8 mouse cellular contexts compared by ENCODE assay signal in genomic region chr5:29467489-29468350, GRCm38 (mm10). TPM values are rescaled to one million over a fixed set of nuclear protein-coding genes. Genes with fewer than 3 reads are reported as not detected.
DNase-seq lines count a peak whose midpoint lies in the region; ATAC-seq and TF ChIP-seq lines count a peak whose summit lies in the region.

No protein-coding gene starts in this region.

- H3K4me2 ChIP-seq in lung, embryonic 14.5 days: peak overlapping the region; percentile 67
- H3K4me2 ChIP-seq in embryonic facial prominence, embryonic 13.5 days: peak overlapping the region; percentile 58
- peak overlapping the region; percentile 71 for H3K4me2 ChIP-seq in limb, embryonic 13.5 days (replicated peaks)
- H3K4me2 ChIP-seq in neural tube, embryonic 14.5 days (ENCODE audit: low read depth, low read length): peak overlapping the region; percentile 31; the same call in 1 of the 2 replicates

- no peak overlapping the region for H3K27ac ChIP-seq in lung, embryonic 14.5 days (ENCODE audit: low read depth)
- H3K27ac ChIP-seq in embryonic facial prominence, embryonic 13.5 days: no peak overlapping the region
- no peak overlapping the region for H3K27ac ChIP-seq in limb, embryonic 13.5 days
- no peak overlapping the region for H3K27ac ChIP-seq in neural tube, embryonic 14.5 days (ENCODE audit: low read depth, low read length)

- TF ChIP-seq CTCF in lung, embryonic 14.5 days (IDR thresholded peaks at IDR 0.05; ENCODE audit: low read depth): no peak

- H3K36me3 ChIP-seq in lung, embryonic 14.5 days (ENCODE audit: insufficient read depth): no peaks in the 10 kb centered on the region
- no peaks in the 10 kb centered on the region for H3K36me3 ChIP-seq in embryonic facial prominence, embryonic 13.5 days
- H3K36me3 ChIP-seq in limb, embryonic 13.5 days: no peaks in the 10 kb centered on the region
- H3K36me3 ChIP-seq in neural tube, embryonic 14.5 days (ENCODE audit: control insufficient read depth, insufficient read depth, low read length): no peaks in the 10 kb centered on the region

- peak overlapping the region; percentile 42 for H3K9ac ChIP-seq in lung, embryonic 14.5 days
- no peak overlapping the region for H3K9ac ChIP-seq in embryonic facial prominence, embryonic 13.5 days
- H3K9ac ChIP-seq in limb, embryonic 13.5 days: peak overlapping the region; percentile 31; the same call in 1 of the 2 replicates
- H3K9ac ChIP-seq in neural tube, embryonic 14.5 days (replicated peaks; ENCODE audit: low read depth, low read length): no peak overlapping the region

- H3K4me1 ChIP-seq in lung, embryonic 14.5 days (ENCODE audit: insufficient read depth): no peaks in the 10 kb centered on the region
- H3K4me1 ChIP-seq in embryonic facial prominence, embryonic 13.5 days: peaks cover 9% of the 10 kb centered on the region; the same call in 1 of the 2 replicates
- peaks cover 26% of the 10 kb centered on the region for H3K4me1 ChIP-seq in limb, embryonic 13.5 days
- 0 out of 2 replicates have a peak, but pooled peaks cover 6% of the 10 kb centered on the region for H3K4me1 ChIP-seq in neural tube, embryonic 14.5 days (ENCODE audit: control insufficient read depth, insufficient read depth, low read length)

- peak; percentile 72 for ATAC-seq in lung, embryonic 14.5 days (ENCODE audit: insufficient read depth)
- ATAC-seq in embryonic facial prominence, embryonic 13.5 days (ENCODE audit: insufficient number of reproducible peaks, insufficient read depth, low FRiP score, low TSS enrichment, low read depth): no peak
- peak; percentile 39; the same call in 1 of the 2 replicates for ATAC-seq in limb, embryonic 13.5 days (ENCODE audit: low FRiP score, low read depth)
- peak; percentile 55; the same call in 1 of the 2 replicates for ATAC-seq in neural tube, embryonic 14.5 days (ENCODE audit: low read depth)
- ATAC-seq in activated CD4-positive, CD25-positive, alpha-beta regulatory T cell, adult 4 months: no peak

- peak; percentile 50 for DNase-seq in lung, embryonic 14.5 days
- DNase-seq in lung, postnatal 14 days: no peak
- no peak for DNase-seq in frontal cortex, postnatal 10 days (ENCODE audit: low spot score in 2 of 2)
- DNase-seq in spleen, postnatal 10 days (ENCODE audit: low spot score in 2 of 2): no peak

- WGBS in lung, embryonic 14.5 days: 3% methylated on average over 67 of the region's 67 CpGs
- WGBS in embryonic facial prominence, embryonic 13.5 days: 2% methylated on average over 67 of the region's 67 CpGs
- 4% methylated on average over 67 of the region's 67 CpGs for WGBS in limb, embryonic 13.5 days
- WGBS in neural tube, embryonic 14.5 days: 3% methylated on average over 67 of the region's 67 CpGs

- peaks cover 64% of the 10 kb centered on the region for H3K27me3 ChIP-seq in lung, embryonic 14.5 days (ENCODE audit: insufficient read depth, low read length)
- H3K27me3 ChIP-seq in embryonic facial prominence, embryonic 13.5 days: peaks cover 76% of the 10 kb centered on the region
- H3K27me3 ChIP-seq in limb, embryonic 13.5 days: peaks cover 86% of the 10 kb centered on the region
- peaks cover 54% of the 10 kb centered on the region for H3K27me3 ChIP-seq in neural tube, embryonic 14.5 days (ENCODE audit: control insufficient read depth, insufficient read depth, low read length)

- H3K9me3 ChIP-seq in lung, embryonic 14.5 days (ENCODE audit: low read depth, low read length): no peaks in the 10 kb centered on the region
- no peaks in the 10 kb centered on the region for H3K9me3 ChIP-seq in embryonic facial prominence, embryonic 13.5 days
- no peaks in the 10 kb centered on the region for H3K9me3 ChIP-seq in limb, embryonic 13.5 days
- no peaks in the 10 kb centered on the region for H3K9me3 ChIP-seq in neural tube, embryonic 14.5 days (ENCODE audit: control insufficient read depth, low read length)

- H3K4me3 ChIP-seq in lung, embryonic 14.5 days (ENCODE audit: low read depth, low read length): peak overlapping the region; percentile 43
- H3K4me3 ChIP-seq in embryonic facial prominence, embryonic 13.5 days: peak overlapping the region; percentile 38
- H3K4me3 ChIP-seq in limb, embryonic 13.5 days: peak overlapping the region; percentile 41
- H3K4me3 ChIP-seq in neural tube, embryonic 14.5 days (ENCODE audit: low read depth, low read length): peak overlapping the region; percentile 14

RNA-seq across cellular contexts. Expression of gene Mnx1, which starts 10.6 kb away (rescaled TPM):
- polyA plus RNA-seq in lung, embryonic 14.5 days (2014; fragmentation: Nextera tagmentation; extraction: Ambion mirVana): not detected in 2 replicates
- not detected in 2 replicates for polyA plus RNA-seq in embryonic facial prominence, embryonic 13.5 days (2015; fragmentation: Nextera tagmentation; extraction: Ambion mirVana)
- 0.08 and 0.18 TPM in 2 replicates for polyA plus RNA-seq in limb, embryonic 13.5 days (2015; fragmentation: Nextera tagmentation; extraction: Ambion mirVana)
- 1.8 and 2.2 TPM in 2 replicates for polyA plus RNA-seq in neural tube, embryonic 14.5 days (2014; fragmentation: Nextera tagmentation; extraction: Ambion mirVana)
- not detected for polyA plus RNA-seq in activated CD4-positive, CD25-positive, alpha-beta regulatory T cell, adult 4 months (2017; shearing (Covaris generic))

RNA-seq across cellular contexts. Expression of gene Nom1, which starts 33.3 kb away (rescaled TPM):
- polyA plus RNA-seq in lung, embryonic 14.5 days (2014; fragmentation: Nextera tagmentation; extraction: Ambion mirVana): 21.2 and 26.8 TPM in 2 replicates
- polyA plus RNA-seq in embryonic facial prominence, embryonic 13.5 days (2015; fragmentation: Nextera tagmentation; extraction: Ambion mirVana): 27.9 and 28.0 TPM in 2 replicates
- 27.0 and 30.4 TPM in 2 replicates for polyA plus RNA-seq in limb, embryonic 13.5 days (2015; fragmentation: Nextera tagmentation; extraction: Ambion mirVana)
- 13.4 and 18.9 TPM in 2 replicates for polyA plus RNA-seq in neural tube, embryonic 14.5 days (2014; fragmentation: Nextera tagmentation; extraction: Ambion mirVana)
- 10 to 100 TPM in 1 of 2 experiments, 1 to 10 TPM in 1; 9.2 to 11.9 TPM for polyA plus RNA-seq in activated CD4-positive, CD25-positive, alpha-beta regulatory T cell, adult 4 months (2017; shearing (Covaris generic))

Comparison
In these comparisons a context has a peak if more than half of its experiments do, and no peak if none do; other contexts are left out.
1. ATAC-seq: peak in lung, embryonic 14.5 days (single experiment), limb, embryonic 13.5 days (single experiment) and neural tube, embryonic 14.5 days (single experiment); none in embryonic facial prominence, embryonic 13.5 days (single experiment) and activated CD4-positive, CD25-positive, alpha-beta regulatory T cell, adult 4 months (single experiment).
2. H3K9ac ChIP-seq: peak in lung, embryonic 14.5 days (single experiment) and limb, embryonic 13.5 days (single experiment); none in embryonic facial prominence, embryonic 13.5 days (single experiment) and neural tube, embryonic 14.5 days (single experiment).
3. Peak in every context shown above with its lines, with median percentiles within 50 percentile points of each other: H3K4me2 ChIP-seq and H3K4me3 ChIP-seq.